Mouse (Mus musculus): ENCODE measurements around the gene Cyp19a1.

- TF ChIP-seq CTCF (IDR thresholded peaks at IDR 0.05; ENCODE audit: insufficient read depth, low read depth, low read length): no peak
- no peak for TF ChIP-seq POLR2A (IDR thresholded peaks at IDR 0.05; ENCODE audit: insufficient read depth, low read depth, low read length)
These were observed 48.5 kb upstream of the Cyp19a1 start for GRCm38 (mm10) chr9:54316363-54316762.
